Mouse (Mus musculus): Measurements from ENCODE around the gene Bak1.

DNA sequence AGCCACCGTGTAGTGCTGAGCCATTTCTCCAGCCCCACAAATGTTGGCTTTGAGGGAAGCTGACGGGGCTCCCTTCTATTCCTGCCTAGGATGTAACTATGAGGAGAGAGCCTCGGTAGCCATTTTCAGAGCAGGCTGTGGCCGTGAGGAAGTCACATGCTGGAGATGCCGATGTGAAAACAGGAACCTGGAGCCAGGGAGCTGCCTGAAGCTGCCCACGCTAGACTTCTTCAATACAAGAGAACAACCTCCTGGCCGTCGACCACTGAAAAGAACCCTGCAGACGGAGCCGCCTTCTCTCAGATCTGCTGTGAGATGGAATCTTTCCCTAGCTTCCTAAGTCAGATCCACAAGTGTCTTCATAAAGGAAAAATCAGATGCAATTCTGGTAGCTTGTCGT, 23.2 kb downstream of the Bak1 start:
- no peak for TF ChIP-seq CTCF (IDR thresholded peaks at IDR 0.05; ENCODE audit: control insufficient read depth, insufficient read depth, insufficient replicate concordance, low read depth, low read length)
- TF ChIP-seq POLR2A (IDR thresholded peaks at IDR 0.05; ENCODE audit: control insufficient read depth, low read depth, low read length), result no peak

Measured in testis, adult 2 months (tissue).